Mouse (Mus musculus) frontal cortex, postnatal 36 days (tissue): ENCODE measurements at regions not wholly inside any gene's neighbourhood (a gene's known extent, or its start where the extent isn't known, plus 50 kb on each side); places are given as distances from the start of the nearest gene placed in this dataset.
"Not testable (repeated sequence)": the region's sequence is repeated elsewhere in the genome, so short reads cannot be mapped to it uniquely, and the experiment has no call there.

Experiments
- DNase-seq, 2 experiments: peaks; one replicate each; pipeline ENCODE4 v3.0.0; 2022; ENCODE audit warnings: low spot score in 2 of 2

DNA sequence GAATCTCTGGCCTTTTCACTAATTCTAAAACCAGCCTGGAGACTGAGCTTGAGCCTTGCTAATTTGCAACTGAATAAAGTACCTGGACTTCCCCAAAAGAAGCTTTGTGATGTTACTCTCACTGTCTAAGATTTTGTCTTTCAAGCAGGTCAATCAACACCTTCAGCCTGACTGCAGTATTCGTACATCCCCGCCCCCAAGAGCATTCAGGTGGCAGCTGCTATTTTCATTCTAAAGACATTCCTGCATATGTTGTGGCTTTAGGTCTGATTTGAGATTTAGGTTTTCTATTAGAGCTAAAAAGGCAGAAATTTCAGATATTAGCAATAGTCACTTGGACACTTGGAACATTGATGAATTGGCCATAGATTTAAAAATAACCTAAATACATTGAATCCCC is 1385.4 kb upstream of the 1700008P02Rik start:
- DNase-seq: not testable (repeated sequence)

DNA sequence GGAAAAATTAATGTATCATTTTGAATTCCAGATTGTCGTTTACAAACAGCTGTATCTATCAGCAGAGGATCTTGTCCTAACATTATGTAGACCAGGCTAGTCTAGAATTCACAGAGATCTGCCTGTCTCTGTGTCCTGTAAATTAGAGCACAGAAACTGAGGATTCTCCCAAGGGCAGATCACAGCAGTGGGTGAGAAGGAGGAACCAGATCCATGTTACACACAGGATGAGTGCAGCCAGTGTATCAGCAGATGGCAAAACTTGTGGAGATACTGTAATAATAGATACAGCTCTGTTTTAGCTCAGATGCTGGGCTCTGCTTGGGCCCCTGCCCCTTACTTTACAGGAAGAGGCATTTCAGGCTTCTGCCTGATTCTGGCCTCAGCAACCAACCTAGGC is 1384.0 kb upstream of the 1700008P02Rik start:
- DNase-seq: no peak

DNA sequence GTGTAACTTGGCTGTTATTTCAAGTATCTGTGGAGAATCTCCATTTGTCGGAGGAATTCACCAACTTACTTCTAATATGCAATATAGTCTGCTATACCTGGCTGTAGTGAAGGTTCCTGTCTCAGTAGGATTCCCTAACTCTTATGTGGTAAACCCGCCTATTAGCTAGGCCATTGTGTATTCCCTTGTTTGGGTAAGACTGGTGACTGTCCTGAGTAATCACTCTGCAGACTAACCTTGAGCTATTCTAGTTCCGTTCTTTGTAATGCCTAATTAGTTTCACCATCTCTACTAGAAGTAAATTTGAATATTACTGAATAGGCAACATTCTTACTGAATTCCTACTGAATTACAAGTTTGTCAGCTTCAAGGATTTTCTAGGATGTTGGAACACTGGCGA is 1380.8 kb upstream of the 1700008P02Rik start:
- DNase-seq: no peak

DNA sequence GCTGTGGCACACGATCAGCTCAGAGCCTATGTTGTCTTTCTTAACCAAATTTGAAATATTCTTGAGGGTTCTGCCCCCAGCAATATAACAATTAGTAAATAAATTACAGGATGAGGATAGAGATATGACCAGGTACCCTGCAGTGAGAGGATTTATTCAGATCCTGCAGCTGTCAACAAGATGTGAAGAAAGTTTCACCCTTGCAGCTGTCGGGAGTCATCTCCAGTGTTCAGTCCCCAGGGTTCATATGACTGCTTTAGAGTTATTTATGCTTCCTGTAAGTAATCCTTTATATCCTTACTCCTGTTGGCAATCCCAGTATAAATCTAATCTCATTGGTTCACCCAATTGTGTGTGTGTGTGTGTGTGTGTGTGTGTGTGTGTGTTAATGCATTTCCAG is 1372.1 kb upstream of the 1700008P02Rik start:
- DNase-seq: no peak

DNA sequence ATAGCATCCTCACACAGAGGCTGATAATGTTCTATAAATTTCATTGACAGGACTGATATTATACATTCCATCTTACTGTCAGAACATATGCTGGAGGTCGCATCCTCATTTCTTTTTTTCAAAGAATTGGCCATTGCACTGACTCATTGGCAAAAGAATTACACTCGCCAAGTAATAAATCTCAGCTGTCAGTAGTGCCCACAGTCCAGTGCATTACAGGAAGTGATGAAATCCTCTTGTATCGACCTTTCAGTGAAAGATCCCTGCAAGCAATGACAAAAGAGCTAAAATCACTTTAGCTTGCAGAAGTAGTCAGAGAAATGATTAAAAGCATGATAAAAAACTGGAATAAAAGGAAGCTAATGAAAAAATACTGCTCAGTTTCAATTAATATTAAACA is 1353.0 kb upstream of the 1700008P02Rik start:
- no peak for DNase-seq

DNA sequence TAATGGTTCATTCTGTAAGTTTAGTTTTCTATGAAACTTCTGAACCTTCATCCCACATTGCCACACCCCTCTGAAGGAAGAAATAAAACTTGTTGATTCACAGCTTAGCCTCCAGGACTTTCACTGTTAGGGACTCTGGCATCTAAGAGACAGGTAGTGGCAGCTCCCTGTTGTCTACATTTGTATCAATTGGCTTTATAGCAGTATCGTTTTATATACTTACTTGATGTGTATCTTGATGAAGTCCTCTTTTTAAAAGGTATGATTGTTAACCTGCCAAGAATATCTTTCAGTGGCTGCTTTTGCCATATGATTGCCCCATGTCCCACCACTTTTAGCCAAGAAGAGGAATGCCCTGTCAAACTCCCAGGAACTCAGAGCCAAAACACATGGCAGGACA is 1333.7 kb upstream of the 1700008P02Rik start:
- no peak for DNase-seq

DNA sequence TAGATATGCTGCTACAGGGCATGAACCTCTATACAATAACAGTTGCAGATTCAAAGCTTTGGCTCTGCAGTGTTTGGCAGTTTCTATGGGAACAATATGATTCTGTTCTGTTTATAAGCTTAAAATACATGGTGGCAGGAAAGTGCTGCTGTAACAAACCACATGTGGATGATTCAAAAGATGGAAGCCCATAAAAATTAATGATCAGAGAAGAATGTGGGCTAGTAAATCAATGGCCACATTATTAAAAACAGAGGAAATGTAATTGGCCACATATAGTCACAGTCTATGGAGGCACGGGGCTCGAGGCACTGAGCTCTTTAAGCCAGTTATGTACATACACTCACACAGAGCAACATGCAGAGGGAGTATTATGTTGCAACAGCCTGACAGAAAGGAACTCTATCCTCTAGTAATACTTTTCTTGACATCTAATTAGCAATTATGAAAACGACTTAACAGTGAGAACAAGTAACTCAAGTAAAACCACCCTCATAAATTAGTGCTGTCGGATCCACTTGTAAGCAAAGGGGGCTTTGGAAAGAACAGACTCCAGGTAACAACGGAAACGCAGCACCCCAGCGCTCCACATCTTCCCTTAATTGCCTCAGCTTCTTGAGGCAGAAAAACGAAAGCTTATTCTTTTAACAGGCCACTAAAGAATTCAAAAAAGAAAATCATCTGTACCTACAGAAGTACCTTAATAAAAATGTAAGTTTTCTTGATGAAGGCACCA is 1323.6 kb upstream of the 1700008P02Rik start:
- no peak for DNase-seq
